Mouse (Mus musculus) embryonic facial prominence, embryonic 11.5 days (tissue): ENCODE results near the gene Rsu1. TPM values are rescaled to one million over a fixed set of nuclear protein-coding genes. Genes with fewer than 3 reads are reported as not detected.

Experiments used
- ATAC-seq: fragments of 200-750 bp; cut with Nextera tagmentation; replicated peaks from 2 replicates; pipeline ENCODE4 v1.8.0; 2017; ENCODE audit warnings: low read depth; ENCODE audit not compliant: insufficient number of reproducible peaks, low FRiP score, low TSS enrichment
- DNase-seq: peaks from one replicate; pipeline ENCODE4 v3.0.0-alpha.2; 2015; ENCODE audit warnings: low spot score
- H3K27ac ChIP-seq: fragments of 300-500 bp; sonication (generic); replicated peaks from 2 replicates; pipeline ENCODE4 v1.5.1; 2014; ENCODE audit warnings: mild to moderate bottlenecking, low read depth, low read length, control low read depth
- H3K27me3 ChIP-seq: fragments of 300-500 bp; sonication (generic); 2 replicates; pipeline ENCODE4 v1.6.1; 2014; ENCODE audit warnings: mild to moderate bottlenecking, low read length, moderate library complexity, mixed read lengths; ENCODE audit not compliant: control insufficient read depth, insufficient read depth
- H3K36me3 ChIP-seq: fragments of 300-500 bp; sonication (generic); replicated peaks from 2 replicates; pipeline ENCODE4 v1.6.1; 2014; ENCODE audit warnings: low read depth, mild to moderate bottlenecking, low read length, moderate library complexity, mixed read lengths; ENCODE audit not compliant: control insufficient read depth, insufficient read depth
- H3K4me1 ChIP-seq: fragments of 300-500 bp; sonication (generic); 2 replicates; pipeline ENCODE4 v1.6.1; 2014; ENCODE audit warnings: low read length, mixed read lengths; ENCODE audit not compliant: control insufficient read depth, insufficient read depth
- H3K4me2 ChIP-seq: fragments of 300-500 bp; sonication (generic); 2 replicates; pipeline ENCODE4 v1.6.1; 2014; ENCODE audit warnings: low read depth, mild to moderate bottlenecking, control low read depth, low read length, moderate library complexity
- H3K4me3 ChIP-seq: fragments of 300-500 bp; sonication (generic); 2 replicates; pipeline ENCODE4 v1.5.1; 2014; ENCODE audit warnings: low read depth, low read length, control low read depth
- H3K9ac ChIP-seq: fragments of 300-500 bp; sonication (generic); replicated peaks from 2 replicates; pipeline ENCODE4 v1.6.1; 2014; ENCODE audit warnings: mild to moderate bottlenecking, control low read depth, low read length
- H3K9me3 ChIP-seq: fragments of 300-500 bp; sonication (generic); replicated peaks from 2 replicates; pipeline ENCODE4 v1.6.1; 2016; ENCODE audit warnings: mild to moderate bottlenecking, low read length, inconsistent platforms, mixed read lengths; ENCODE audit not compliant: control insufficient read depth
- WGBS: fragments of 180-500 bp; shearing (Covaris S2); extraction: QIAGEN DNeasy Blood & Tissue Kit; methylation state at CpG from one replicate; pipeline ENCODE4 v1.1.7; 2014; 5-methylcytosine and 5-hydroxymethylcytosine counted together
- polyA plus RNA-seq: library from polyadenylated mRNA; unstranded; fragments of >200 nt; fragmentation: Nextera tagmentation; extraction: Ambion mirVana; gene quantifications from 2 replicates; pipeline ENCODE4 v1.2.1, GENCODE M21; 2014

Rsu1 gene
- polyA plus RNA-seq, 1 experiment from 2014 or later: 107 TPM

DNA sequence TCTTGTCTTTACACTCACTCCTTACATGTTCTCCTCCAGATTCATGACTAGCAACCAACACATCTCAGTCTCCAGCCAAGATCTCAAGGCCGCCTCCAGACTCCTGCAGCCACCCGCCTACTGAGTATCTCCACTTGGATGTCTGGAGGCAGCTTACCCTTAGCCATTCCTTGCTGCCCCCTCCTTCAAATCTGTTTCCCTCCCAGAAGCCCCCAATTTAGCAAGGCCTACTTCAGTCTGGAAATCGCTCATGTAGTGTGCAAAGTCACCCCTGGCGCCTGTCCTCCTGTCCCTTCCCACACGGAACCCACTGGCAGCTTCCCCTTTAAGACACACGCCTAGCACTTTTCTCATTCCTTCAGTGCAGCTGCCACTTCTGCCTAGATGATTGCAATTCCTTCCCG is 167.4 kb downstream of the Rsu1 start:
- 71% methylated on average over 7 of the region's 7 CpGs for WGBS
- H3K36me3 ChIP-seq: no peaks in the 10 kb centered on the region
- no peak overlapping the region for H3K9ac ChIP-seq
- H3K27me3 ChIP-seq: no peaks in the 10 kb centered on the region
- DNase-seq: no peak
- no peak overlapping the region for H3K4me3 ChIP-seq
- no peak overlapping the region for H3K4me2 ChIP-seq
- H3K27ac ChIP-seq: no peak overlapping the region
- H3K9me3 ChIP-seq: no peaks in the 10 kb centered on the region
- H3K4me1 ChIP-seq: no peaks in the 10 kb centered on the region
- no peak for ATAC-seq

DNA sequence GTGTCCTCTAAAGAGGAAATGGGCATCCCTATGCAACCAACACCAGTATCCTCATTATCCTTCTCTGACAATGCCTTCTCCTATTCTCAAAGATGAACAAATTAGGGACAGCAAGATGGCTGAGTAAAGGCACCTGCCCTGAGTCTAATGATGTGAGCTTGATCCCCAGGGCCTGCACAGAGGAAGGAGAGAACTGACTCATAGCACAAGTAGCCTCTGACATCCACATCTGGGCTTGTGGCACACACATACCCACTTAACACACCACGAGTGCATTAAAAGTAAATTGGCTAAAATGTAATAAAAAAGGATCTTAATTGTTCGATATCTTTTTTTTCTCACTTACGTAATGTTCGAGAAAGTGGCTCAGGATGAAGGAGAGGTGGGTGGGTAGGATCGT is 177.2 kb downstream of the Rsu1 start:
- H3K4me2 ChIP-seq: no peak overlapping the region
- H3K9ac ChIP-seq: no peak overlapping the region
- H3K27me3 ChIP-seq: no peaks in the 10 kb centered on the region
- no peak overlapping the region for H3K4me3 ChIP-seq
- no peak for DNase-seq
- no peaks in the 10 kb centered on the region for H3K36me3 ChIP-seq
- WGBS: 92% methylated on average over 5 of the region's 5 CpGs
- H3K9me3 ChIP-seq: no peaks in the 10 kb centered on the region
- no peak for ATAC-seq
- H3K4me1 ChIP-seq: no peaks in the 10 kb centered on the region
- H3K27ac ChIP-seq: no peak overlapping the region

DNA sequence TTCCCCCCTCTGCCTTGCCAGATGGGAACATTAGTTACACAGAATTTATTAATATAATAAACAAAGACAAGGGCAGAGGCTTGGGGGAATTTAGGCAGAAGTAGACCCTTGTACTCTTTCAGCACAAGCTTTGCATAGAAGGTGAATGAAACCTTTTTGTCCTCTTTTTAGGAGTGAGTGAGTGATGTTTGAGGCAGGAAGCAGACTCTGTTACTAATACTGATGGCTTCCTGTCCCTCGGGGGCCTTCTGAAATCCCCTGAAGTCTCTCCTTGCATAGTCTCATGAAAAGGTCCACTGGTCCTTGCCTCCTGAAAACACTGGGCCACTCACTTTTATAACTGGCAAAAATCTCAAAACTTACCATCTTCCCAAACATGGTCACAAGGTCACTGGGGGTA is 177.6 kb downstream of the Rsu1 start:
- no peak overlapping the region for H3K9ac ChIP-seq
- H3K36me3 ChIP-seq: no peaks in the 10 kb centered on the region
- no peaks in the 10 kb centered on the region for H3K9me3 ChIP-seq
- no peaks in the 10 kb centered on the region for H3K4me1 ChIP-seq
- no peak for ATAC-seq
- 47% methylated on average over 1 of the region's 1 CpGs for WGBS
- H3K27ac ChIP-seq: no peak overlapping the region
- H3K4me3 ChIP-seq: no peak overlapping the region
- no peaks in the 10 kb centered on the region for H3K27me3 ChIP-seq
- no peak for DNase-seq
- no peak overlapping the region for H3K4me2 ChIP-seq

DNA sequence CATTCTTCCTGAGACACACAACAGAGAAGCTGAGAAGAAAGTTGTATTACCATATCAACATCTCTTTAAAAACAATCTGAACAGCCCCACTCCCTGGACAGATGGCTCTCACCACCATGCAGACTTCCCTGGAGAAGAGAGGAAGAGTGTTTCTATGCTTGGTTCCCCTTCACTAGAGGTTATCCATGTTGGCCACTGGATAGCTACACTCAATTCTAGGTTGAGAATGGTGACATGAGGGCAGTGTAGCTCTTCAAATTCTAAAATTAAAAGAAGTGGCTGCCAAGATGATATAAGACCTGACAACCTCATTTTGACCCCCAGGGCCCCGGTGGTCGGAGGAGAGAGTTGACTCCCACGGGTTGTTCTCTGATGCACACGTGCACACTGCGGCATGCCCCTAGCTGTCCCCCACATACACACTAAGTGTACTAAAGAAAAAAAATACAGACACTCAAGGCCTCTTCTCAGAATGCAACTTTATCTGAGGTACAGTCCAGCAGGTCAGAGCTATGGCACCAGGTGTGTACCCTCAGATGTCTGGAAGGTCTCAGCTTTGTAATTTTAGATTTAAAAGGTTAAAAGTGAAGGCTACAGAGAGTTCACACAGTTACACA is 179.7 kb downstream of the Rsu1 start:
- Histone ChIP-seq H3K9me3 (no peaks in the 10 kb centered on the region), H3K4me1 (no peaks in the 10 kb centered on the region), H3K36me3 (no peaks in the 10 kb centered on the region), H3K4me2 (no peak overlapping the region), H3K9ac (no peak overlapping the region), H3K27ac (no peak overlapping the region), H3K4me3 (no peak overlapping the region), H3K27me3 (no peaks in the 10 kb centered on the region)
- DNase-seq (no peak), ATAC-seq (no peak)
- WGBS: 93% methylated on average over 5 of the region's 5 CpGs

DNA sequence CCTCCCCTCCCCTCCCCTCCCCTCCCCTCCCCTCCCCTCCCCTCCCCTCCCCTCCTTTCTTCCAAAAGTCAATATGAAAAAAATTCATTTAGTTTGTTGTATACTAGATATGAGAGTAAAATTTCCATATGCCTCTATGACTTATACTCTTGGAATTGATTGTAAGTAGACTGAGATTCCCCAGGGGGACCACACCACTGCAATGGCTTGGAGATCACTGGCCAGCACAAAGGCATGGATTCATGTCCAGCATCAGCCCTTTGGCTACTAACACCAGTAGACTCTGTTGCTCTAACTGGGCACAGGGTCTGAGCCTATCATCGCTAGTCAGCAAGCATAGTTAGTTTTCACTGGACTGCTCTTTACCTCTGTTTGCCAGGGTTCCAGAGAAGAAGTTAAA is 180.4 kb downstream of the Rsu1 start:
- DNase-seq: no peak
- 92% methylated on average over 1 of the region's 1 CpGs for WGBS
- Histone ChIP-seq H3K27me3 (no peaks in the 10 kb centered on the region), H3K27ac (no peak overlapping the region), H3K9ac (no peak overlapping the region), H3K36me3 (no peaks in the 10 kb centered on the region), H3K4me1 (no peaks in the 10 kb centered on the region), H3K9me3 (no peaks in the 10 kb centered on the region), H3K4me2 (no peak overlapping the region), H3K4me3 (no peak overlapping the region)
- no peak for ATAC-seq

DNA sequence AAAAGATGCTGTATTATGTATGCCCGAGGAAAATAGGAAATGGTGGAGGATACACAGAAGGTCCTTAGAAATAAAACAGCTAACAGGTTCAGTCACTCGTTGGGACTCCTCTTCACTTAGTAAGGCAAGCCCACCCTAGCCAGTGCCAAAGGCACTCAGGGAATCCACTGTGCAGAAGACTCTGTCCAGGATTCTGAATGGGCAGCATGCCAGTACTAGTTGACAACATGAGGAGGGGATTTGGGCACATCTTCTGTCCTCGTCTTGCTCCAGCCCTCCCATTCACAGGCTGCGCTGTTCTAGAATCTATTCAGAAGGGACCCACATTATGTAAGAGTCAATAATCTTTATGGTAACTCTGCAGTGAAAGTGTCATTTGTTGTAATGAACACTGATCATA is 181.4 kb downstream of the Rsu1 start:
- Histone ChIP-seq H3K36me3 (no peaks in the 10 kb centered on the region), H3K4me3 (no peak overlapping the region), H3K4me1 (no peaks in the 10 kb centered on the region), H3K27ac (no peak overlapping the region), H3K27me3 (no peaks in the 10 kb centered on the region), H3K4me2 (no peak overlapping the region), H3K9ac (no peak overlapping the region), H3K9me3 (no peaks in the 10 kb centered on the region)
- ATAC-seq (no peak), DNase-seq (no peak)
- 90% methylated on average over 4 of the region's 4 CpGs for WGBS

DNA sequence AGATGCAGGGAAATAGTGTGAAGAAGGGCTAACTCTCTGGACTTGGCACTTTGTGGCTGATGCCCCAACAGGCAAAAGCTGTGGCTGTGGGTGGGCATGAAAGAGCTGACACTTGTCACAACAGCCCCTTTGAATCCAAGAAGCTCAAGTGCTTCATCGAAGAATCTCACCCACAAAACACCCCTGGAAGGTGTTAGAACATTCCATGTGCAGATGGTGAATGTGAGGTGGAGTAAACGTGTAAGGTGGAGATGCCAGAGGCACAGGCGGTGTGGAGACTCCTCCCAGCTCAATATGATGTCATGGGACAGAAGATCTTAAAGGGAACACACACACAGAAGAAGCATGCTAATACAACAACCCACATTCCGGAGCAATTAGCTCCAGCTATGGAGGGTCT is 182.9 kb downstream of the Rsu1 start:
- Histone ChIP-seq H3K4me3 (no peak overlapping the region), H3K27ac (no peak overlapping the region), H3K36me3 (no peaks in the 10 kb centered on the region), H3K4me1 (no peaks in the 10 kb centered on the region), H3K27me3 (no peaks in the 10 kb centered on the region), H3K4me2 (no peak overlapping the region), H3K9me3 (no peaks in the 10 kb centered on the region), H3K9ac (no peak overlapping the region)
- no peak for DNase-seq
- WGBS: 82% methylated on average over 4 of the region's 4 CpGs
- ATAC-seq: no peak

DNA sequence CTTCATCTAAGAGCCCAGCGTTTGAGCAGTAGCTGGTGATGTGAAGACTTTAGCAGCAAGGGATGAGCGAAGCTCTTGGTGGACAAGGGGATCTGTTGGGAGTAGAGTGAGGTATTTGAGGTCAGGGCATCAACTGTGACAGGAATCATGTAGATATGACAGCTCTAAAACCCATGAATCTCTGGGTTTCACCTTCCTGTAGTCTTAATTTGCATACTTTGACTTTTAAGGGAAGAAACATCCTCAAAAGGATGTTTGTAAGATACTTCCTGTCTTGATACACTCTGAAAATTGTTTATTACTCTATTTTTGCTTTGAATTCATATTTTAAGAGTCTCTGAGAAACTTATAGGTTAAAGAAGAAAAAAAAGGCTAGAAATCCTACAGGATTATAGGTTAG is 183.4 kb downstream of the Rsu1 start:
- Histone ChIP-seq H3K36me3 (no peaks in the 10 kb centered on the region), H3K4me2 (no peak overlapping the region), H3K9me3 (no peaks in the 10 kb centered on the region), H3K27ac (no peak overlapping the region), H3K27me3 (no peaks in the 10 kb centered on the region), H3K4me1 (no peaks in the 10 kb centered on the region), H3K4me3 (no peak overlapping the region), H3K9ac (no peak overlapping the region)
- DNase-seq: no peak
- 92% methylated on average over 2 of the region's 2 CpGs for WGBS
- ATAC-seq: no peak
